Mouse (Mus musculus) ES-Bruce4 (cell line): ENCODE measurements around the gene Sh2d3c. TPM values are rescaled to one million over a fixed set of nuclear protein-coding genes. Genes with fewer than 3 reads are reported as not detected.
A peak's percentile ranks its signal among the peaks of the same experiment; 100 is the strongest.

Source experiments
- H3K27ac ChIP-seq: 2 replicates; pipeline ENCODE4 v1.5.1; 2012; ENCODE audit warnings: low read length, inconsistent platforms; ENCODE audit not compliant: insufficient read depth
- H3K27me3 ChIP-seq: 2 replicates; pipeline ENCODE4 v1.6.1; 2012; ENCODE audit warnings: mild to moderate bottlenecking, low read length, inconsistent platforms; ENCODE audit not compliant: control insufficient read depth, poor library complexity, insufficient read depth, severe bottlenecking
- H3K36me3 ChIP-seq: 2 replicates; pipeline ENCODE4 v1.6.1; 2012; ENCODE audit warnings: inconsistent platforms, mild to moderate bottlenecking, low read length, moderate library complexity; ENCODE audit not compliant: control insufficient read depth, poor library complexity, insufficient read depth, severe bottlenecking
- H3K4me1 ChIP-seq: one replicate; pipeline ENCODE4 v1.8.1; 2011; ENCODE audit warnings: low read length; ENCODE audit not compliant: control insufficient read depth, insufficient read depth
- H3K4me3 ChIP-seq: 2 replicates; pipeline ENCODE4 v1.5.1; 2011; ENCODE audit warnings: low read depth, mild to moderate bottlenecking, low read length
- H3K9ac ChIP-seq: 2 replicates; pipeline ENCODE4 v1.6.1; 2012; ENCODE audit warnings: low read depth, mild to moderate bottlenecking, inconsistent platforms; ENCODE audit not compliant: poor library complexity, severe bottlenecking
- H3K9me3 ChIP-seq: replicated peaks from 2 replicates; pipeline ENCODE4 v1.6.1; 2012; ENCODE audit warnings: mild to moderate bottlenecking, low read length, inconsistent platforms; ENCODE audit not compliant: control insufficient read depth, poor library complexity, insufficient read depth, severe bottlenecking
- CTCF ChIP-seq: IDR thresholded peaks from one replicate; pipeline ENCODE4 v1.8.1; 2011; ENCODE audit warnings: low read depth, low read length
- EP300 ChIP-seq: IDR thresholded peaks from 2 replicates; pipeline ENCODE4 v1.6.1; 2011; ENCODE audit warnings: low read depth, low read length; ENCODE audit not compliant: insufficient read depth
- POLR2A ChIP-seq: IDR thresholded peaks from one replicate; pipeline ENCODE4 v1.8.1; 2011; ENCODE audit warnings: low read length; ENCODE audit not compliant: insufficient read depth
- polyA plus RNA-seq: library from polyadenylated mRNA; stranded (reverse); fragments of >200 nt; gene quantifications from 2 replicates; pipeline ENCODE4 v1.2.4, GENCODE M21; 2011; ENCODE audit warnings: low read depth; ENCODE audit not compliant: missing spikeins, insufficient read depth, insufficient read length

Gene Sh2d3c
- polyA plus RNA-seq, 1 experiment, result 9.0 TPM

- peak overlapping the region; percentile 97; the same call in 1 of the 2 replicates for H3K9ac ChIP-seq
- H3K9me3 ChIP-seq, result no peaks in the 10 kb centered on the region
- peak overlapping the region; percentile 51 for H3K27ac ChIP-seq
- H3K36me3 ChIP-seq, result peaks cover 18% of the 10 kb centered on the region
- H3K4me1 ChIP-seq, result peaks cover 4% of the 10 kb centered on the region
- H3K27me3 ChIP-seq, result no peaks in the 10 kb centered on the region
- TF ChIP-seq CTCF (no peak), EP300 (no peak), POLR2A (no peak)
- H3K4me3 ChIP-seq, result no peak overlapping the region
Observed at GRCm38 (mm10) chr2:32714117-32714986, 6.5 kb upstream of the Sh2d3c start.

- H3K9me3 ChIP-seq, result no peaks in the 10 kb centered on the region
- peak overlapping the region; percentile 2; the same call in 1 of the 2 replicates for H3K27ac ChIP-seq
- H3K4me3 ChIP-seq, result no peak overlapping the region
- peaks cover 4% of the 10 kb centered on the region for H3K4me1 ChIP-seq
- H3K36me3 ChIP-seq, result peaks cover 11% of the 10 kb centered on the region
- H3K9ac ChIP-seq, result no peak overlapping the region
- H3K27me3 ChIP-seq, result no peaks in the 10 kb centered on the region
- no peak for TF ChIP-seq POLR2A
- no peak for TF ChIP-seq CTCF
- peak; percentile 92 for TF ChIP-seq EP300
Observed at GRCm38 (mm10) chr2:32714987-32715425, 5.8 kb upstream of the Sh2d3c start.

- no peaks in the 10 kb centered on the region for H3K9me3 ChIP-seq
- peaks cover 6% of the 10 kb centered on the region for H3K4me1 ChIP-seq
- no peaks in the 10 kb centered on the region for H3K36me3 ChIP-seq
- TF ChIP-seq EP300 (no peak), POLR2A (no peak), CTCF (no peak)
- H3K9ac ChIP-seq, result no peak overlapping the region
- no peaks in the 10 kb centered on the region for H3K27me3 ChIP-seq
- H3K27ac ChIP-seq, result no peak overlapping the region
- no peak overlapping the region for H3K4me3 ChIP-seq
Observed at GRCm38 (mm10) chr2:32718761-32719160, 2.1 kb upstream of the Sh2d3c start.

GRCm38 (mm10) chr2:32720053-32720452 is 802 bp upstream of the Sh2d3c start:
- Histone ChIP-seq H3K9ac (no peak overlapping the region), H3K27ac (no peak overlapping the region), H3K4me1 (peaks cover 2% of the 10 kb centered on the region), H3K27me3 (no peaks in the 10 kb centered on the region), H3K36me3 (no peaks in the 10 kb centered on the region), H3K4me3 (no peak overlapping the region), H3K9me3 (no peaks in the 10 kb centered on the region)
- no peak for TF ChIP-seq CTCF
- TF ChIP-seq POLR2A, result no peak
- no peak for TF ChIP-seq EP300

GRCm38 (mm10) chr2:32722046-32722445 is 1.2 kb downstream of the Sh2d3c start:
- H3K4me3 ChIP-seq, result no peak overlapping the region
- no peaks in the 10 kb centered on the region for H3K9me3 ChIP-seq
- TF ChIP-seq POLR2A, result no peak
- TF ChIP-seq CTCF, result no peak
- TF ChIP-seq EP300, result no peak
- H3K27ac ChIP-seq, result no peak overlapping the region
- peaks cover 2% of the 10 kb centered on the region for H3K4me1 ChIP-seq
- no peaks in the 10 kb centered on the region for H3K36me3 ChIP-seq
- no peak overlapping the region for H3K9ac ChIP-seq
- H3K27me3 ChIP-seq, result no peaks in the 10 kb centered on the region

- no peak for TF ChIP-seq CTCF
- no peak for TF ChIP-seq POLR2A
- no peak for TF ChIP-seq EP300
- Histone ChIP-seq H3K4me1 (peaks cover 2% of the 10 kb centered on the region), H3K27me3 (no peaks in the 10 kb centered on the region), H3K4me3 (no peak overlapping the region), H3K27ac (no peak overlapping the region), H3K9me3 (no peaks in the 10 kb centered on the region), H3K36me3 (no peaks in the 10 kb centered on the region), H3K9ac (no peak overlapping the region)
Observed at GRCm38 (mm10) chr2:32722581-32722980, 1.7 kb downstream of the Sh2d3c start.
